Mouse (Mus musculus): ENCODE measurements around the gene Sptbn2.
"Not testable (repeated sequence)": the region's sequence is repeated elsewhere in the genome, so short reads cannot be mapped to it uniquely, and the experiment has no call there.

Gene Sptbn2

GRCm38 (mm10) chr19:4720671-4721244, 9.8 kb downstream of the Sptbn2 start:
- no peak for DNase-seq (ENCODE audit: low spot score in 2 of 2)

GRCm38 (mm10) chr19:4729186-4729585, 18.2 kb downstream of the Sptbn2 start:
- DNase-seq (ENCODE audit: low spot score in 2 of 2), result no peak

DNA sequence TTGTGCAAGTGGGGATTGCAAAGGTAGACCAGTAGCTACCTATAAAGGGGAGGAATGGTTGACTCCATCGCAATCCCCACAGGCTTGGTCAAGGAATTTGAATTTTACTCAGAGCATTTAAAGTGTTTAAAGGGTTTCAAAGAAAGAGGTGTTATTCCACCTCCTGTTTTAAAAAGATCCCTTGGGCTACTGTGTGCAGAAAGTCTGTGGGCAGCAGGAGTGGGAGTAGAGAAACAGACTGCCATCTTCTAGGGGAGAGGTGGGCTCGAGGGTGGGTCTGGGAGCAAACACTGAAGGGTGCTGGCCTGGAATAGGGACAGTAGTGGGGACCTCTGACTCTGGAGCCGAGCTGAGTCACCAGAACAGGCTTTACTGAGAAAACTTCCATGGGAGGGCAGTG, 22.1 kb downstream of the Sptbn2 start:
- DNase-seq (ENCODE audit: low spot score in 2 of 2), result no peak

DNA sequence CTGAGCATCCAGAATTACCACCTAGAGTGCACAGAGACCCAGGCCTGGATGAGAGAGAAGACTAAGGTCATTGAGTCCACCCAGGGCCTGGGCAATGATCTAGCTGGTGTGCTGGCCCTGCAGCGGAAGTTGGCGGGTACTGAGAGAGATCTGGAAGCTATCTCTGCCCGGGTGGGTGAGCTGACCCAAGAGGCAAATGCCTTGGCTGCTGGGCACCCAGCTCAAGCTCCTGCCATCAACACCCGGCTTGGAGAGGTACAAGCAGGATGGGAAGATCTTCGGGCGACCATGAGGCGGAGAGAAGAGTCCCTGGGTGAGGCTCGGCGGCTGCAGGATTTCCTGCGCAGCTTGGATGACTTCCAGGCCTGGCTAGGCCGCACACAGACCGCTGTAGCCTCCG, 26.9 kb downstream of the Sptbn2 start:
- DNase-seq (ENCODE audit: low spot score in 2 of 2), result no peak

DNA sequence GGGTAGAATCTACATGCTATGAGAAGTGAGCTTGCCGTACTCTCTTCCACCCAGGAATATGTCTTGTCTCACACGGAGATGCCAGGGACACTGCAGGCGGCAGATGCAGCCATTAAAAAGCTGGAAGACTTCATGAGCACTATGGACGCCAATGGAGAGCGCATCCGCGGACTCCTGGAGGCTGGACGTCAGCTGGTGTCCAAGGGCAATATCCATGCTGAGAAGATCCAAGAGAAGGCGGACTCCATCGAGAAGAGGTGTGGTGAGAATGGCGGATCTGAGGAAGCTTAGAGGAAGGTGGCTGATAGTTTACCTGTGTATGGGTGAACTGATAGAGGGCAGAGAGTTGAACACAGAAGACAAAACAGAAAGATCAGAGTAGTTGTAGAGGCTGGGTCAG, 28.1 kb downstream of the Sptbn2 start:
- no peak for DNase-seq (ENCODE audit: low spot score in 2 of 2)

DNA sequence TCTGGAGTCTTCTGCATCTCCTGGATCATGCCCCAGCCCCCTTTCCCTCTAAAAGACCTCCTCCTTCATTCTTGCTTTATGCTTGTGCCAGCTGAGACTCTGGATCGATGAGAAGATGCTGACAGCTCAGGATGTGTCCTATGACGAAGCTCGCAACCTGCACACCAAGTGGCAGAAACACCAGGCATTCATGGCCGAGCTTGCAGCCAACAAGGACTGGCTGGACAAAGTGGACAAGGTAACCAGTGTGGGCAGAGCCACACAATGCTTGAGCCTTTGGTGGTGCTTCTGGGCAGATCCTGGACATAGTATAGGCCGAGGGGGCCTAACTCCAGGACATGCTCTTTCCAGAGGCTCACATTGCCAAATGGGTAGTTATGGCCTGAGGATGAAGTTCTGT, 28.8 kb downstream of the Sptbn2 start:
- no peak for DNase-seq (ENCODE audit: low spot score in 2 of 2)

GRCm38 (mm10) chr19:4741482-4741881, 30.5 kb downstream of the Sptbn2 start:
- DNase-seq (ENCODE audit: low spot score in 2 of 2), result no peak

DNA sequence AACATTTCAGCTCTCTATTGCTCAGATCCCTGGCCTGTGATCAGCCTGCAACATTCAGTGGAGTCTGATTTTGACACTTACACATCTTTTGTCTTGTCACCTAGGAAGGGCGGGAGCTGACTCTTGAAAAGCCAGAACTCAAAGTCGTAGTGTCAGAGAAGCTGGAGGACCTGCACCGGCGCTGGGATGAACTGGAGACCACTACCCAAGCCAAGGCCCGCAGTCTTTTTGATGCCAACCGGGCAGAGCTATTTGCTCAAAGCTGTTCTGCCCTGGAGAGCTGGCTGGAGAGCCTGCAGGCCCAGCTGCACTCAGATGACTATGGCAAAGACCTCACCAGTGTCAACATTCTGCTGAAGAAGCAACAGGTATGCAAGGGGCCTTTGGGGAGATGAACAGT, 31.3 kb downstream of the Sptbn2 start:
- DNase-seq (ENCODE audit: low spot score in 2 of 2), result no peak

DNA sequence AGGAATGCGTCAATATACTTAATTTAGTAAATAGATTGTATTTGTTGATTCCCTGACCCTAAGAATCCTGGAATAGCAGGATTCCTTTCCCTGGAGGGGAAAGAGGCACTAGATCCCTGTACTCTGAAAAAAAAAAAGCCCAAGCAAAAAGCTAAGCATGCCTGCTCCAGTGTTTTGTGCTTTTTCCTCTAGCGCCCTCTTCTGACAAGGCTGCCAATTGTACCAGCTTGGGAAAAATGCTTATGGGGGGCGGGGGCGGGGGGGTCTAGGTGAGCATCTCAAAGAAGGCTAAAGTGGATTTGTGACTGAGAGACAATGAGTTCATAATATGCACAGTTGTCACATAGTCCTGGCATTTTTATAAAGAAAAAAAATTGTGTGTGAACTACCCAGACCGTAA, 32.6 kb downstream of the Sptbn2 start:
- no peak for DNase-seq (ENCODE audit: low spot score in 2 of 2)

DNA sequence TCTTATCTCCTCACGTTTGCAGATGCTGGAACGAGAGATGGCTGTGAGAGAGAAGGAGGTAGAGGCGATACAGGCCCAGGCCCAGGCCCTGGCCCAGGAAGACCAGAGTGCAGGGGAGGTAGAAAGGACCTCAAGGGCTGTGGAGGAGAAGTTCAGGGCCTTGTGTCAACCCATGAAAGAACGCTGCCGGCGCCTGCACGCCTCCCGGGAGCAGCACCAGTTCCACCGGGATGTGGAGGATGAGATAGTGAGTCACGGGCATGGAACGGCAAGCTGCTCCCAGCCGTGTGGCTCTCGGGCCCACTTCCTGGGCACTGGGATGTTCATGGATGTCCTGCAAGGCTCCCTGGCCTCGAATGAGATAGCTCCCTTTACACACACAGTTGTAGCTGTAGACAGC, 33.1 kb downstream of the Sptbn2 start:
- DNase-seq (ENCODE audit: low spot score in 2 of 2), result no peak

DNA sequence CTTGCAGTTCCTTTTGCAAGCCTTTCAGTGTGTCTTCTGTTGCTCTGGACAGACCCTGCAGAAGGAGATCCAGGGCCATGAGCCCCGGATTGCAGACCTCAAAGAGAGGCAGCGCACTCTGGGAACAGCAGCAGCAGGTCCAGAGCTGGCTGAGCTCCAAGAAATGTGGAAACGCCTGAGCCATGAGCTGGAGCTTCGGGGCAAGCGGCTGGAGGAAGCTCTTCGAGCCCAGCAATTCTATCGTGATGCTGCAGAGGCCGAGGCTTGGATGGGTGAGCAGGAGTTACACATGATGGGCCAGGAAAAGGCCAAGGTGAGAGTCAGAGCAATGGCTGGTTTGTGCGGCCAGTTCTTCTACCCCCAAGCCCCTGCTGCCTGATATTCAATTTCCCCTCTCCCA, 34.1 kb downstream of the Sptbn2 start:
- no peak for DNase-seq (ENCODE audit: low spot score in 2 of 2)

- no peak for DNase-seq (ENCODE audit: low spot score in 2 of 2)
These were observed 34.7 kb downstream of the Sptbn2 start for GRCm38 (mm10) chr19:4745681-4746080.

- DNase-seq (ENCODE audit: low spot score in 2 of 2), result no peak
These were observed 35.6 kb downstream of the Sptbn2 start for GRCm38 (mm10) chr19:4746611-4747010.

DNA sequence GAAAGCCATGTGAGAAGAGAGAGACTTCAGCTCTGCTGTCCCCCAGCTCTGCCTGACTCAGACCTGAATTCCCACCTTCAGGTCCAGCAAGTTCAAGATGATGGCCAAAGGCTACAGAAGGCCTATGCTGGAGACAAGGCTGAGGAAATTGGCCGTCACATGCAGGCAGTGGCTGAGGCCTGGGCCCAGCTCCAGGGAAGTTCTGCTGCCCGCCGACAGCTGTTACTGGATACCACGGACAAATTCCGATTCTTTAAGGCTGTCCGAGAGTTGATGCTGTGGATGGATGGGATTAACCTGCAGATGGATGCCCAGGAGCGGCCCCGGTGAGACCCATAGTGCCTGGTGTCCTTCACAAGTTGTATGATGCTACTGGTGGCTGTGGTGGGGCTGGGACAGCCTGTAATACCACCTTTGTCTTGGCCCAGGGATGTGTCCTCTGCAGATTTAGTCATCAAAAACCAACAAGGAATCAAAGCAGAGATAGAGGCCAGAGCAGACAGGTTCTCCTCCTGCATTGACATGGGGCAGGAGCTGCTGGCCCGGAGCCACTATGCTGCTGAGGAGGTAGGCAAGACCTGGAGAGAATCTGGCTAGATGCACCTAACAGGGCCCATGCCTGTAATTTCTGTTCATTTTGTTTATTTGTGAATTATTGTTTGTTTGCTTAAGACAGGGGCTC, 36.8 kb downstream of the Sptbn2 start:
- no peak for DNase-seq (ENCODE audit: low spot score in 2 of 2)

DNA sequence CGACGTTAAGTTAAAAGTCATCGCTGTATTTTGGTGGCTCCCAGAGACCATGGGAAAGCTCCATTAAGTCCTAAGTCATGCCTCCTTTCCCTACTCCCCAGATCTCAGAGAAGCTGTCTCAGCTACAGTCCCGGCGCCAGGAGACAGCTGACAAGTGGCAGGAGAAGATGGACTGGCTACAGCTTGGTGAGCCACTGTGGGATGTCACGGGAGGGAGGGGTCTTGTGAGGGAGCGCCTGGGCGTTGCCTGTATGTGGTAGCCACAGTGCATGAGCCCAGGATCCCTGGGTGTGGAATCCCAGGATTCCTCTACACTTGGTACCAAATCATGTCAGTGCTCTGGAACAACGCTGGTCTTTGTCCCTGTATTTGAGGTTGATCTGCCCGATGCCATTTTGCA, 37.5 kb downstream of the Sptbn2 start:
- no peak for DNase-seq (ENCODE audit: low spot score in 2 of 2)

DNA sequence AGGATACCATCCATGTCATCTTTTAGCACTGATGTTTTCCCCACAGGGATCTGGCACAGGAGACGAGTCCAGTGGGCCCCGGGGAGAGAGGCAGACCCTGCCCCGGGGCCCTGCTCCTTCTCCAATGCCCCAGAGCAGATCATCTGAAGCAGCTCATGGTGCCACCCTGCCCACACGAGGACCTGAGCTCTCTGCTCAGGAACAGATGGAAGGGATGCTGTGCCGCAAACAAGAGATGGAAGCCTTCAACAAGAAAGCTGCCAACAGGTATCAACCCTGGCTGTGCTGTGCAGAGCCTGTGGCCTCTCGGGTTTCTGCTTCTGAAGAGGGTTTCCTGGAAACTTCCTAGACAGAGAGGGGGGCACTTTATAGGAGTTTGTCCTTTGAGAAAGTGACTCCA, 39.0 kb downstream of the Sptbn2 start:
- no peak for DNase-seq (ENCODE audit: low spot score in 2 of 2)

- peak; percentile 84 to 86 for DNase-seq (ENCODE audit: low spot score in 2 of 2)
These were observed 44.7 kb downstream of the Sptbn2 start for GRCm38 (mm10) chr19:4755565-4756192.

- DNase-seq (ENCODE audit: low spot score in 2 of 2), result peak; percentile 96 to 98
These were observed 45.4 kb downstream of the Sptbn2 start, which contains the start of gene Rbm4b for GRCm38 (mm10) chr19:4756193-4756911. Gene Rbm4b, plus strand, starts transcription at chr19:4756497.

GRCm38 (mm10) chr19:4756921-4757320, 46.0 kb downstream of the Sptbn2 start:
- no peak for DNase-seq (ENCODE audit: low spot score in 2 of 2)

DNA sequence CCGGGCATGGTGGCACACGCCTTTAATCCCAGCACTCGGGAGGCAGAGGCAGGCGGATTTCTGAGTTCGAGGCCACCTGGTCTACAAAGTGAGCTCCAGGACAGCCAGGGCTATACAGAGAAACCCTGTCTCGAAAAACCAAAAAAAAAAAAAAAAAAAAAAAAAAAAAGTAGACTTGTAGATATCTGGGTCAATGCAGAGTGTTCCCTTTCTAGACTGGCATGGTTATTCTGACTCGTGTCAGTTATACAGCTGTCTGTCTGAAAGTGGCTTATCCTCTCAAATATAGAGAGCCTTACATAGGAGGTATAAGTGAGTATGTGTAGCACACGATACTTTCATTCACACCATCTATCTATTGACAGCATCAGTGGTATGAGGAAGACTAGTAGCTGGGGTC, 49.6 kb downstream of the Sptbn2 start:
- DNase-seq (ENCODE audit: low spot score in 2 of 2), result not testable (repeated sequence)

DNA sequence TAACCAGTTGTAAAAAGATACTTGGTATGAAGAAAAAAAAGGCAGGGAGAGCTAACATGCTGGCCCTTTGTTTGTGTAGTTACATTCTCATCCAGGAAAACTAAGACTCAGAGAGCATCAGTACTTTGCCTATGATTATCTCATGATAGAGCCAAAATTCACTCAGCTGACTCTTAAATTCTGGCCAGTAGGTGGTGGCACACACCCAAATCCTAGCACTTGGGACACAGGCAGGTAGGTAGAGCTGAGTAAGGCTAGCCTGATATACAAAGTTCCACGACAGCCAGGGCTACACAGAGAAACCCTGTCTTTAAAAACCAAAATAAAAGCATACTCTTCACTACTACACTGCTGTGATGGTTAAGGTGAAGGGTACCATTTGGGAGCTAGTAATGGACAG, 51.9 kb downstream of the Sptbn2 start:
- DNase-seq (ENCODE audit: low spot score in 2 of 2), result no peak

GRCm38 (mm10) chr19:4767507-4768148, 56.7 kb downstream of the Sptbn2 start:
- no peak for DNase-seq (ENCODE audit: low spot score in 2 of 2)
